Mouse (Mus musculus): ENCODE measurements around the gene Zmym2. TPM values are rescaled to one million over a fixed set of nuclear protein-coding genes. Genes with fewer than 3 reads are reported as not detected.

The Zmym2 gene
- polyA plus RNA-seq (2017; shearing (Covaris generic)), result 10 to 100 TPM; 64.9 to 74.3 TPM

GRCm38 (mm10) chr14:56886594-56887513 is at the start of gene Zmym2:
Zmym2 (plus strand) TSS chr14:56886653.

Other genes with a start within 250 kb of the Zmym2 start
- gene Mphosph8, start 218.4 kb upstream of the Zmym2 start, polyA plus RNA-seq (2017; shearing (Covaris generic)), result 10 to 100 TPM; 57.0 to 57.7 TPM
- 10 to 100 TPM; 42.8 to 54.4 TPM for gene Pspc1, start 108.3 kb upstream of the Zmym2 start, polyA plus RNA-seq (2017; shearing (Covaris generic))
- 10 to 100 TPM; 43.1 to 52.4 TPM for gene Zmym5, start 74.9 kb upstream of the Zmym2 start, polyA plus RNA-seq (2017; shearing (Covaris generic))
- 1 to 10 TPM in 1 of 2 experiments, not detected in 1; 2.3 TPM for gene Gja3, start 171.4 kb downstream of the Zmym2 start, polyA plus RNA-seq (2017; shearing (Covaris generic))
- 1 to 10 TPM in 1 of 2 experiments, under 1 TPM in 1; 0.81 to 8.6 TPM for gene Gjb2, start 218.0 kb downstream of the Zmym2 start, polyA plus RNA-seq (2017; shearing (Covaris generic))
- not detected for gene Gm4491, start 229.2 kb downstream of the Zmym2 start, polyA plus RNA-seq (2017; shearing (Covaris generic))
- gene Gjb6, start 247.0 kb downstream of the Zmym2 start, polyA plus RNA-seq (2017; shearing (Covaris generic)), result 1 to 10 TPM in 1 of 2 experiments, under 1 TPM in 1; 0.41 to 1.9 TPM

All from inflammation-experienced regulatory T-cells (primary cell).